Mouse (Mus musculus): Measurements from ENCODE around the gene Gm10972. TPM values are rescaled to one million over a fixed set of nuclear protein-coding genes. Genes with fewer than 3 reads are reported as not detected.
"Not testable (repeated sequence)": the region's sequence is repeated elsewhere in the genome, so short reads cannot be mapped to it uniquely, and the experiment has no call there.

Gm10972 gene
- polyA plus RNA-seq (2012; ENCODE audit: insufficient read depth, low replicate concordance) = not detected in 2 replicates

DNA sequence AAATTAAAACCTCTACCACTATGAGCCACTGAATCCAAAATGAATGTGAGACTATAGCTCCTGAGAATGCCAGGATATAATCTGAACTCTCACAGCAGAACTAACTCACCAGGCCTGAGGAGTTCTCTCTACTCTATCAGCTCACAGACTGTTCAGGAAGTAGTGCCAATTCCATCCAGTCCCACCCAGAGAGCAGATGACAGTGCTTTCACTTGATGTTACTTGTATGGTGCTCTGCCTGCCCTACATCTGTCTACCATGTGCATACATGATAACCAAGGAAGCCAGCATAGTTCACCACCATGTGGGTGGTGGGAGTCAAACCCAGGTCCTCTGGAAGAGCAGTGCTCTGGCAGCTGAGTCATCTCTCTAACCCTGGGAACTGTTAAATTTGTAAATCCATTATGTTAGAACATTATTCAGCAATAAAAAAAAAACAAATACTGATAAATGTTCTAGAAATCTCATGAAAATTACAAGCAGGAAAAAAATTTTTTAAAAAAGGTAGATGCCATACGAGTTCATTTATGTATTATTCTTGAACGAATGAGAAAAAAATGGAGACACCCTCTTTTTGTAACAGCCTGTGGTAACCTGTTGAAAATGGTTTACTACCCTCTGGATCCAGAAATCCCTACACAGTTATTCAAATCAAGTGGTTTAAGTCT lies at the start of gene Gm10972:
Gene Gm10972, plus strand, starts transcription at position 618 of the 668 bp plus-strand sequence.
- not testable (repeated sequence) for H3K4me1 ChIP-seq; H3K36me3 ChIP-seq (replicated peaks; ENCODE audit: low read length); H3K27me3 ChIP-seq (replicated peaks); H3K4me3 ChIP-seq (replicated peaks); H3K9me3 ChIP-seq

GRCm38 (mm10) chr3:94595871-94596287 lies 47.0 kb upstream of the Gm10972 start:
- no peaks in the 10 kb centered on the region for H3K36me3 ChIP-seq (replicated peaks; ENCODE audit: low read length)
- H3K9me3 ChIP-seq = peaks cover 18% of the 10 kb centered on the region
- H3K4me3 ChIP-seq (replicated peaks) = no peak overlapping the region
- H3K27me3 ChIP-seq (replicated peaks) = no peaks in the 10 kb centered on the region
- peaks cover 31% of the 10 kb centered on the region for H3K4me1 ChIP-seq
- no peak for TF ChIP-seq GATA1 (IDR thresholded peaks at IDR 0.05; ENCODE audit: borderline replicate concordance, low read length)
- TF ChIP-seq FLI1 (IDR thresholded peaks at IDR 0.05; ENCODE audit: low read length) = no peak

DNA sequence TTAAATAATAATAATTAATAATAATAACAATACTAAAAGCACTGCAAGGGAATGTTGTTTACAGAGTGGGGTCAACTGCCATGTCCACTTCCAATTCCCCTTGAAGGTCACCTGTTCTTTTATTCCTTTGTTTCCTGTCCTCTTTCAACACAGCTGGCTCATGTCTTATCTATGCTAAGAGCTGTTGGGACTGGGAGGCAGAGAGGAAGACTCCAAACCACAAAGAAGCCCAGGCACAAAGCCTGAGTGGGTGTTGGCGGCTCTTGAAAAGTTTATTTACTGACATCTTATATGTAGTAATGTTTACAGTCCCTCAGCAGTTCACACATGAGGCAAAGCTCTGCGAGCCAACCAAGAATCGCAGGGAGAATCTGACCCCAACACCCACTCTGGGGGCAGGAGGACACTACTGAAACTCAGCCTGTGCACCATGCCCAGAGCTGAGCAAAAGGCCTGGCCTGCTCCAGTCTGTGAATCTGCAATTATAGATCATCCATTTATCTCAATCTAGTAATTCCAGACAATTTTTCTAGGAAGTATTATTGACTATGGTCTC lies 45.6 kb upstream of the Gm10972 start:
- TF ChIP-seq GATA1 (IDR thresholded peaks at IDR 0.05; ENCODE audit: borderline replicate concordance, low read length) = no peak
- TF ChIP-seq FLI1 (IDR thresholded peaks at IDR 0.05; ENCODE audit: low read length) = no peak
- Histone ChIP-seq H3K36me3 (replicated peaks; ENCODE audit: low read length) (no peaks in the 10 kb centered on the region), H3K4me3 (replicated peaks) (peak overlapping the region; percentile 2), H3K9me3 (peaks cover 18% of the 10 kb centered on the region), H3K27me3 (replicated peaks) (no peaks in the 10 kb centered on the region), H3K4me1 (peaks cover 41% of the 10 kb centered on the region)

- peaks cover 27% of the 10 kb centered on the region for H3K4me1 ChIP-seq
- H3K27me3 ChIP-seq (replicated peaks) = no peaks in the 10 kb centered on the region
- H3K36me3 ChIP-seq (replicated peaks; ENCODE audit: low read length) = no peaks in the 10 kb centered on the region
- no peak for TF ChIP-seq GATA1 (IDR thresholded peaks at IDR 0.05; ENCODE audit: borderline replicate concordance, low read length)
- TF ChIP-seq FLI1 (IDR thresholded peaks at IDR 0.05; ENCODE audit: low read length) = no peak
- no peaks in the 10 kb centered on the region for H3K9me3 ChIP-seq
- H3K4me3 ChIP-seq (replicated peaks) = no peak overlapping the region
Observed at GRCm38 (mm10) chr3:94601959-94602358, 41.0 kb upstream of the Gm10972 start.

- peaks cover 14% of the 10 kb centered on the region for H3K36me3 ChIP-seq (replicated peaks; ENCODE audit: low read length)
- H3K9me3 ChIP-seq = no peaks in the 10 kb centered on the region
- no peak overlapping the region for H3K4me3 ChIP-seq (replicated peaks)
- H3K4me1 ChIP-seq = peaks cover 23% of the 10 kb centered on the region
- H3K27me3 ChIP-seq (replicated peaks) = no peaks in the 10 kb centered on the region
- no peak for TF ChIP-seq GATA1 (IDR thresholded peaks at IDR 0.05; ENCODE audit: borderline replicate concordance, low read length)
- TF ChIP-seq FLI1 (IDR thresholded peaks at IDR 0.05; ENCODE audit: low read length) = no peak
Observed at GRCm38 (mm10) chr3:94609621-94610020, 33.3 kb upstream of the Gm10972 start.

DNA sequence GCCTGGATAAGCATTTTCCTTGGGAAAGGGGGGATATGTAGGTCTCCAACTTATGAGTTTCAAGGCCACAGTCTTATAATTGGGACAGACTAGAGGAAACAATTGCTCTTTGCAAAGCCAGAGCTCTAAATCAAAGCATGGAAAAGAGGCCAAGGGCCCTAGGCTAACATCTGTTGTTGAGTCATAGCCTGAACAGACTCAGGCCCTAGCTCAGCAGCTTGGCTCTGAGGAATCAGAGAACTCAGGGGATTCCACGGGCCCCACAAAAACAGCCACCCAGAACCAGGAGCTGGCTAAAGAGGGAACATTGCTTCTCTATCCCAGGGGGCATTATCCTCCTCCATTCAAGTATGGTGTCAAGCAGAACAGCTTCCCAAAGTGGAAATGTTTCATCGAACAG lies 32.3 kb upstream of the Gm10972 start:
- Histone ChIP-seq H3K4me3 (replicated peaks) (no peak overlapping the region), H3K36me3 (replicated peaks; ENCODE audit: low read length) (peaks cover 22% of the 10 kb centered on the region), H3K9me3 (no peaks in the 10 kb centered on the region), H3K4me1 (peaks cover 23% of the 10 kb centered on the region), H3K27me3 (replicated peaks) (no peaks in the 10 kb centered on the region)
- no peak for TF ChIP-seq FLI1 (IDR thresholded peaks at IDR 0.05; ENCODE audit: low read length)
- TF ChIP-seq GATA1 (IDR thresholded peaks at IDR 0.05; ENCODE audit: borderline replicate concordance, low read length) = no peak

- peaks cover 23% of the 10 kb centered on the region for H3K4me1 ChIP-seq
- TF ChIP-seq GATA1 (IDR thresholded peaks at IDR 0.05; ENCODE audit: borderline replicate concordance, low read length) = no peak
- TF ChIP-seq FLI1 (IDR thresholded peaks at IDR 0.05; ENCODE audit: low read length) = no peak
- H3K36me3 ChIP-seq (replicated peaks; ENCODE audit: low read length) = peaks cover 30% of the 10 kb centered on the region
- no peaks in the 10 kb centered on the region for H3K9me3 ChIP-seq
- H3K4me3 ChIP-seq (replicated peaks) = no peak overlapping the region
- H3K27me3 ChIP-seq (replicated peaks) = no peaks in the 10 kb centered on the region
Observed at GRCm38 (mm10) chr3:94611343-94611742, 31.6 kb upstream of the Gm10972 start.

- peaks cover 23% of the 10 kb centered on the region for H3K4me1 ChIP-seq
- peaks cover 30% of the 10 kb centered on the region for H3K36me3 ChIP-seq (replicated peaks; ENCODE audit: low read length)
- no peak for TF ChIP-seq FLI1 (IDR thresholded peaks at IDR 0.05; ENCODE audit: low read length)
- TF ChIP-seq GATA1 (IDR thresholded peaks at IDR 0.05; ENCODE audit: borderline replicate concordance, low read length) = no peak
- H3K4me3 ChIP-seq (replicated peaks) = no peak overlapping the region
- H3K9me3 ChIP-seq = no peaks in the 10 kb centered on the region
- no peaks in the 10 kb centered on the region for H3K27me3 ChIP-seq (replicated peaks)
Observed at GRCm38 (mm10) chr3:94611834-94612233, 31.1 kb upstream of the Gm10972 start.

GRCm38 (mm10) chr3:94612274-94612673 lies 30.6 kb upstream of the Gm10972 start:
- Histone ChIP-seq H3K9me3 (no peaks in the 10 kb centered on the region), H3K27me3 (replicated peaks) (no peaks in the 10 kb centered on the region), H3K4me3 (replicated peaks) (no peak overlapping the region), H3K36me3 (replicated peaks; ENCODE audit: low read length) (peaks cover 30% of the 10 kb centered on the region), H3K4me1 (peaks cover 23% of the 10 kb centered on the region)
- TF ChIP-seq FLI1 (IDR thresholded peaks at IDR 0.05; ENCODE audit: low read length) (no peak), GATA1 (IDR thresholded peaks at IDR 0.05; ENCODE audit: borderline replicate concordance, low read length) (no peak)

- Histone ChIP-seq H3K4me3 (replicated peaks) (no peak overlapping the region), H3K27me3 (replicated peaks) (no peaks in the 10 kb centered on the region), H3K36me3 (replicated peaks; ENCODE audit: low read length) (peaks cover 30% of the 10 kb centered on the region), H3K9me3 (no peaks in the 10 kb centered on the region), H3K4me1 (peaks cover 23% of the 10 kb centered on the region)
- no peak for TF ChIP-seq GATA1 (IDR thresholded peaks at IDR 0.05; ENCODE audit: borderline replicate concordance, low read length)
- TF ChIP-seq FLI1 (IDR thresholded peaks at IDR 0.05; ENCODE audit: low read length) = no peak
Observed at GRCm38 (mm10) chr3:94613258-94613878, 29.5 kb upstream of the Gm10972 start.

Measured in megakaryocyte, embryonic 14.5 days (primary cell).